Mouse (Mus musculus) ES-Bruce4 (cell line): Measurements from ENCODE around the gene Pard3.

ENCODE experiments used
- EP300 ChIP-seq: IDR thresholded peaks from 2 replicates; pipeline ENCODE4 v1.6.1; 2011; ENCODE audit warnings: low read depth, low read length; ENCODE audit not compliant: insufficient read depth
- POLR2A ChIP-seq: IDR thresholded peaks from one replicate; pipeline ENCODE4 v1.8.1; 2011; ENCODE audit warnings: low read length; ENCODE audit not compliant: insufficient read depth

DNA sequence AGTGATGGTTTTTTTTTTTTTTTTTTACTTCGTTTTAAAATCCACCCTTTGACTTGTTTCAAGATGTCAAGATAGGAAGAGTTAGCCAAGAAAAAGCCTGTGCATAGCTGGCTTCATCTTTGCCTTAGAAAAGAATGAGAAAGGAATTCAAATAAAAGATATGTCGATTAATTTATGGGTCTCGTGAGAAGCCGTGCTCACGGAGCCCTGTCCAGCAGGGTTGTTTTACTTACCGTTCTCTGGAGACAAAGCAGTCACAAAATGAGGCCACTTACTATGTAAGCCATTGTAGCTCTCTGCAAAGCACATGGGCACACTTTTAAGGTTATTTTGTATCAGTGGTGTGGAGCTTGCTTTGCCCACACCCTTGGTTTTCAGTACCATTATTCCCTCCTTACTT lies 128.1 kb downstream of the Pard3 start:
- no peak for TF ChIP-seq EP300
- TF ChIP-seq POLR2A = no peak
